20 mouse cellular contexts compared by ENCODE assay signal in the genomic region with DNA sequence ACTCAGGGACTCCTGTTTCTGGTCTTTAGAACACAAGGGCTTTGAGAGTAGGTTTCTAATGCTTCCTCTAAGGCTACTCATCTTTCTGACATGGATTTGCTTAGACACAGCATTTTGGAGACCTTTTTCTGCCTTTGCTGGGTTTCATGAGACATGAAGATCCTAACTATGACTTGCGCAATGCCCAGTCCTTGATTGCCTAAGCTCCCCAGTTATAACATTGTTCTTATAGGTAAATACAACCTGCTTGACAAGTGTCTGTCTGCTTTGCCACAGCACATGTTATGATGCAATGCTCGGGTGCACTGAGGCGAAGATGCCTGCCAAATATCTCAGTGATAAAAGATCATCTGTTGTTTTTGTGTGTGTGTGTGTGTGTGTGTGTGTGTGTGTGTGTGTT. TPM values are rescaled to one million over a fixed set of nuclear protein-coding genes. Genes with fewer than 3 reads are reported as not detected.
"Had no signal": no experiment of that assay in that cellular context is flagged by ENCODE, and none has a peak within 500 bp of the region (broad histone marks: within the 10 kb centered on the region; RNA-seq: fewer than 3 reads in every experiment).

No protein-coding gene starts in this region.

- DNase-seq: lung, adult 18-20 months; lung, embryonic 14.5 days; lung, postnatal 10 days; lung, postnatal 4 days; midbrain, embryonic 14.5 days; retina, postnatal 1 day; right cerebral cortex, adult 18-20 months; right cerebral cortex, postnatal 25 days; right cerebral cortex, postnatal 4 days; spleen, adult 18-20 months; thymus, adult 18-20 months; thymus, postnatal 14 days; thymus, postnatal 36 days had no signal

- H3K36me3 ChIP-seq: midbrain, embryonic 10.5 days; midbrain, embryonic 12.5 days; neural tube, embryonic 12.5 days had no signal

- H3K27me3 ChIP-seq: midbrain, embryonic 12.5 days; neural tube, embryonic 12.5 days had no signal

- H3K4me2 ChIP-seq: lung, embryonic 14.5 days; midbrain, embryonic 12.5 days; neural tube, embryonic 12.5 days had no signal

- H3K4me3 ChIP-seq: midbrain, embryonic 10.5 days; midbrain, embryonic 12.5 days; neural tube, embryonic 12.5 days had no signal

RNA-seq across cellular contexts. Expression of a gene that starts 54.7 kb away (rescaled TPM):
- total RNA-seq: megakaryocyte, adult 5-6 weeks; megakaryocyte-erythroid progenitor cell, adult 5-6 weeks; neutrophil, adult 5-6 weeks had no signal
- polyA plus RNA-seq: lung, embryonic 16.5 days had no signal
